Mouse (Mus musculus): Measurements from ENCODE around the gene Lsp1.
A peak's percentile ranks its signal among the peaks of the same experiment; 100 is the strongest.

The Lsp1 gene

DNA sequence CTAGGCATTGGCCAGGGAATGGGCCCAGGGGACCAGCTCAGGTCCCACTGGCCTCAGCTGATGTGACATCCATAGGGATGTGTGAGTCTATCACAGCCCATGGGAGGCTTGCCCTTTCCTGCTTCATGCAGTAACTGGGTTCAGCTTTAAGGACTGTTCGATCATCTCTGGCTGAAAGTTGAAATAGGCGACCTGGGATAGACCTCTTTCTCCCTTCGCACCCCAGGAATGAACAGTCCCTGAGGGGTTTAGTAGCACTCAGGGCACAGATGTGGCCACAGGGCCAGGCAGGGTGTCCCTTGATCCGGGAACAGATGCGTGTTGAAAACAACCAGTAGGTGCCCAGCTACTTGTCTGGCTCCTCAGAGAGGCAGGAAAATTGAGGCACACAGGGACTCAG lies 15.7 kb downstream of the Lsp1 start:
- DNase-seq (ENCODE audit: extremely low spot score): no peak

DNA sequence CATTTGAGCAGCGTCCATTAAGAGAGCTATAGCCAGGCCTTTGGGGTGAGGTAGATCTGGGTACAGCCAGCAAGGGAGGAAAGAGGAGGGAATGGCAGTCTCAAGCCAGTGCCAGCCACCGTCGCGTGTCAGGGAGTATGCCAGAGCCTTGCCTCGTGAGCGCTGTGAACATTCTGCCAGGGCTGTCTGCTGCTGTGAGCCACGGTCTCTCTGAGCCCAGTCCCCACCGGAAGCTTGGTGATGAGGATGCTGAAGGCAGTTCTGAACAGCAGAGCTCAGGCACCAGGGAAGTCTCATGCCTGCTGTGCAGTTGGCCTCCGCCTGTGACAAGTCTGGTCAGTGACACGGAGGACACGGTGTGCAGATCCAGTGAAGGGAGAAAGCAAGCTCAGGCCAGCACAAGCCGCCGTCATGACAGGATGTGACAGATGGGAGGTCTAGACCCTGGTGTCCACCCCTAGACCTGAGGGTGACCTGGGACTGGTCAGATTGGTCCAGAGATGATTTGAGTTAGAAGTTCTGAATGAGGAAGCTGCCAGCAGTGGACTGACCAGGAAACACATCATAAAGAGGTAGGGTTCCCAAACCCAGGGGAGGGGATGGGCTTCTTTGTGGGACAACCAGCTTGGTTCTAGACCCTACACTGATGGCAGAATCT lies 16.3 kb downstream of the Lsp1 start:
- no peak for DNase-seq (ENCODE audit: extremely low spot score)

DNA sequence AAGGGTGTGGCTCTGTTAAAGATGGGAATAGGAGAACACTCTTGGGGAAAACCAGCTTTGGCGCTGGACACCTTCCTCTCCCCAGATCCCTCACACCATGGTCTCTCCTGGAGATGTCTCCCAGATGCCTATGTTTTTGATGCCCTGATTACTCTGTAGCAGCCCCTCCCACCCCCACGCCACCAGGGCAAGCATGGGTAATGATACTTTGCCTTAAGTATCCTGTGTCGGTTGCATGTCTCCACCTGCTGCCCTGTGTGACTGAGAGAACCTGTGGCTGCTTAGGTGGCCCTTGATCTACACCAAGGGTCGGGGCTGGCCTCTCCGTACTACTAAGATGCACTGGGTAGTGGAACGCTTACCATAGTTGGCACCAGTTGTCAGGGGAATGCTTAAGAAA lies 17.4 kb downstream of the Lsp1 start:
- no peak for DNase-seq (ENCODE audit: extremely low spot score)

DNA sequence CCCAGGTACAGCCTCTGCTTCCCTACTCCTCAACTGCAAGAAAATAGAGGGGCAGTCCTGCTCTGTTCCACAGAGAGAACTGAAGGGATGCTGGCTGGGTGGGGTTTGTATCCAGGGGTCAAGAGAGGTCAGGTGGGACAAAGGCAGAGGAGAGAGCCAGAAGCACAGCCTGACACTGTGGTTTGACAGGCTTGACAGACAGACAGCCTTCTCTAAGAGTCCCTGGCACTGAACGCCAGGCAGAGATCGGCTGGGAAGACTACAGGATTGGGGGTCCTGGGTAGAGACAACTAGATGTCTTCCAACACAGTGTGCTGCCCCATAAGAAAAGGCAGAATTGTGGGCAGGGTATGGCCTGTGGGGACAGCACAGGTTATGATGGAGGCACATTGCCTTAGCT lies 18.0 kb downstream of the Lsp1 start:
- no peak for DNase-seq (ENCODE audit: extremely low spot score)

DNA sequence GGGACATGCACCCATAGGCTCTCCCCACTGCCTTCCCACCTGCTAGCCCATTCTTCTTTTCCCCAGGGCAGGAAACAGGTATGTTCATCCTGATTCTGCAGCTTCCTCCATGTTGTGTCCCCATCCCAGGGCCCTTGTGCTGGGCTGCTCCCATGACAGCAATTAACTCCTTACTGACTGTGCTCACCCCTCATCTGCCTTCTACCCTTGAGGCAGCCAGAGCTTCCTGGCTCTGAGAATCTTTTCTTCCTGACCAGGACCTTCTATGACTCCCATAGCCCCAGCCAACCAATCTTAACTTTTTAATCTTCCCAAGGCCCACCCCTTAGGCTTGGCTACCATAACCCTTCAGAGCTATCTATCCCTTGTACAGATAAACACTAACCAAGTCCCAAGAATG lies 18.7 kb downstream of the Lsp1 start:
- no peak for DNase-seq (ENCODE audit: extremely low spot score)

DNA sequence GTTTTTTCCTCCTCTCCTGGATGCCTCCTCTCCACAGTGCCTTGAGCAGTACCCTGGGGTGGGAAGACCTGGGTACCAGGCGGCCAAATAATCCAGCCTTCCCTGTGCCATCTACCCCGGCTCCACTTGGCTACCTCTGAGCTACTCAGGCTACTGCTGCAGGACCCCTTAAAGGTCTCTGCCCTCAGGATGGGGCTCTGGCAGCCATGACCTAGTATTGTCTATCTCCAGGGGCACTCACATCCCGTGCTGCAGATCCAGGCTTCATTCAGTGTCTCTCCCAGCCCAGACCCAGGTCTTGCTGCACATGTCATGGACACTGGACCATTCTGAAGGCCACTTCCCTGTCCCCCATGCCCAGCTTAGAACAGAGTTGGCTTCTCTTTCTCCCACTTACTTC lies 19.3 kb downstream of the Lsp1 start:
- DNase-seq (ENCODE audit: extremely low spot score): no peak

DNA sequence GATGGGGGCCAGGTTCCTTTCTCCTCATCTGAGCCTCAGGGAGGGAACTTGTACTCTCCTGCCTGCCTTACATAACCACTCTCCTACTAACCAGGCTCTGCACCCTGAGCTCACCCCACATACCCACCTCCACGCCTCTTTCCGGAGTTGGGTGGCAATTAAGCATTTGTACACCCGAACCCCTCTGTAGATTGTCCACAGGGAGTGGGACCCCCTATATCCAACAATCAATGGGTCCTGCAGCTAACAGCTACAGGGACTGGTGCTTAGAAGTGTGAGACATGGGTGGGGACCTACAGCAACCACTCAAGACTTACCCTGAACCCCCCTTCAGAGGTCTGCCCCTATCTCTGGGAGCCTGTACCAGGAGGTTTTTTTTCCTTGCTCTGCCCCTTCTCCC lies 20.1 kb downstream of the Lsp1 start:
- no peak for DNase-seq (ENCODE audit: extremely low spot score)

DNA sequence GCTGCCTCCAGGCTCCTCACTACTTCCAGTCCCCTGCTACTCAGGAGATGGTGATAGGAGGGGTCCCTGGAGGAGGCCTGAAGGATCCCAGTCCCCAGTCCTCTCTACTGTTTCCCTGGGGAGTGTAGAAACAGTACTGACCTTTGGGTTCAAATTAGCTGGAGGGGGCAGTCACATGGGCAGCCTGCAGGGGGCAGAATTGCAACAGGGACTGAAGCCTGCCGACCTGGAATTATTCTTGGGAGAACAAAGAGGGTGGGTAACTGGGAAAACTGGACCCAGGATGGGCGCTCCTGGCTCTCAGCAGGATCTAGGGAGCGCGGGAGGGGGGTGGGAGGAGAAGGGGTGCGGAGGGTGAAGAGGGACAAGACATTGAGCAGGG lies 20.6 kb downstream of the Lsp1 start:
- peak; percentile 87 for DNase-seq (ENCODE audit: extremely low spot score)

DNA sequence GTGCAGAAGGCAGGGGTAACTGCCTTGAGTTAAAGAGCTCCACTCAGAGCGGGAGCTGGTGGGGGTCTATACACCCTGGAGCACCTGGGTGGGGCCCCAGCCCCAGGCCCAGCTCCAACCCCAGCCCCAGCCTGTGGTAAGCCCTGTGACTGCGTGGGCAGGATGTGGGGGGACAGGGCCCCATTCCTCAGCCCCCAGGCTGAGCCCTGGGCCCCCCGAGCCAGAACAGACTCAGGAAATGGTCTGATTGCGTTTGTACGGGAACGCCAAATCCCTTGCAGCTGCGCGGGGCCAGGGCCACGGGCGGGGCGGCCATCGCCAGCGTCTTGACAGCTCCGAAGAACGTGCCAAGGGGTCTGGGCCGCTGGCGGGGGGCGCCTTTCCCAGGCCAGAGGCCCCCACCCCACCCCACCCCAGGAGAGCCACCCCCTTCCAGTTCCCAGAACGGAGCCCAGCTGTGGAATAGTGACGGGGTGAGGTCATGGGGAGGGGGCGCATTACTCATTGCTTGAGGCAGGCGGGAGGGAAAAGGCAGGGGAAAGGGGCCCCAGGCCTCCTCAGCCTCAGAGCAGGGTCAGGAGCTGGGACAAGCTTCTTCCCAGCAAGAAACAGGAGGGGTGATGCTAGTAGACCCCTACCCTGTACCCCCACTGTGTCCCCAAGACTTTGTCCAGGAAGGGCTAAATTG lies 21.1 kb downstream of the Lsp1 start:
- DNase-seq (ENCODE audit: extremely low spot score): peak; percentile 81

DNA sequence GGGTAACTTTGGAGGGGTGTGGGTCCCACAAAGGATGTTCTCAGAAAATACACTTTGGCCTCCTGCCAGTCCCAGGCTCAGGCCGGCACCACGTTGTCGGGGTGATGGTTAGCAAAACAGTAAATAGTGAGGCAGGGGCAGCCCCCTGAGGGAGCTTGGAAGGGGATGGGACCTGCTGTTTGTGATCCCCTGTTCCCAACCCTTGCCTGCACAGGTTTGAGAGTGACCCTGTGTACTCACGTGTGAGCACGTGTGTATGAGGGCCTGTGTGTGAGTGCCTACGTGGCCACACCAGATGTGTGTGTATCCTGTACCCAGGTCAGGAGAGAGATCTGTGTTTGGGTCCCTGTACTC lies 21.6 kb downstream of the Lsp1 start:
- no peak for DNase-seq (ENCODE audit: extremely low spot score)

DNA sequence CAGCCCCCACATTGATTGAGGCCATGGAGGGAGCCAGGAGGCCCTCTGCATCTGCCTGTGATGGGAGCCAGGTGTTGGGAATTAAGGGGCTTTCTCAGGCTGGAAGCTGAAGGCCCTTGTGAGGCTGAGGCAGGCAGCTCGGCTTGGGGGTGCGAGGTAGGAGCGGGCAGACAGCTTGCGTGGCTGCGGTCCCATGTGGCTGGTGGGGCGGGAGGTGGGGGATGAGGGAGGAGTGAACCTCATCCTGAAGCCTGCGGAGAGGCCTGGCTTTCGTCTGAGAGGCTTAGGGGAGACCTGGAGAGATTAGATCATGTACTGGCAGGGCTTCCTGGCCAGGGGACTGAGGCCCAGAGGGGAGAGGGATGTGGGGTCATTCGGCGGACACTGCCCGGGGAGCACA lies 22.5 kb downstream of the Lsp1 start:
- DNase-seq (ENCODE audit: extremely low spot score): peak; percentile 39

DNA sequence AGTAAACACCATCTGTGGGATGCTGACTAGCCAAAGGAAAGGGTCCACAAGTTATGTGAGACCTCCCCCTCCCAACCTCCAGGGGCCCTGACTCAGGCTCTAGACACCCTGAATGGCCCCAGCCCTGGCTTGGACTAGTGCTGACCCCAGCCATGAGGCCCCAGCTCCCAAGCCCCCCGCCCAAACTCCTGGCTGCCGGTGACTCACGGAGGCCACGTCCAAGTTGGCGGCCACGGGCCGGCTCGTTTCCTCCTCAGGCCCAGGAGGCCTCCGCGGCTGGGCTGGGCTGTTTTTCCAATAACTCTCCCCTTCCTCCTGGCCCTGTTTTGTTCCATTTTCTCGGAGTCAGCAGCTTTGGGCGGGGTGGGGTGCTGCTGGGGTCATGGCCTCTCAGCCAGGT lies 24.2 kb downstream of the Lsp1 start:
- DNase-seq (ENCODE audit: extremely low spot score): no peak

DNA sequence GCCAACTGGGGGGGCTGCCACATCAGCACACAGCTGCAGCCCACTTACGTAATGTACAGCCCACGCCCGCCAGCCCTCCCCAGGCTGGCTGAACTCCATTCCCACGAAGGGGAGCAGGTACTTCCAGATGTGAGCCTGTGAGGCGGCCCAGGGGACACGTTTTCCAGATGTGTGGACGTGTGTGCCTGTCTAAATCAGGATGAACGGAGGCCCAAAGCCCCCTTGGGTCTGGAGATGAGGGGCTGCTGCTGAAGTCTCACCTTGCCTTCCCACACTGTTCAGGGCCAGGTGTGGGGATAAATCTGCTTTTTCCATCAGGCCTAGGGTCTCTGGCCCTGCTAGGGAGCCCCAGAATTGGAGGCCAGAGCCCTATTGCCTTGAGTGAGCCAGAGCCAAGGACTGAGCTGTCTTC lies 26.1 kb downstream of the Lsp1 start:
- no peak for DNase-seq (ENCODE audit: extremely low spot score)

DNA sequence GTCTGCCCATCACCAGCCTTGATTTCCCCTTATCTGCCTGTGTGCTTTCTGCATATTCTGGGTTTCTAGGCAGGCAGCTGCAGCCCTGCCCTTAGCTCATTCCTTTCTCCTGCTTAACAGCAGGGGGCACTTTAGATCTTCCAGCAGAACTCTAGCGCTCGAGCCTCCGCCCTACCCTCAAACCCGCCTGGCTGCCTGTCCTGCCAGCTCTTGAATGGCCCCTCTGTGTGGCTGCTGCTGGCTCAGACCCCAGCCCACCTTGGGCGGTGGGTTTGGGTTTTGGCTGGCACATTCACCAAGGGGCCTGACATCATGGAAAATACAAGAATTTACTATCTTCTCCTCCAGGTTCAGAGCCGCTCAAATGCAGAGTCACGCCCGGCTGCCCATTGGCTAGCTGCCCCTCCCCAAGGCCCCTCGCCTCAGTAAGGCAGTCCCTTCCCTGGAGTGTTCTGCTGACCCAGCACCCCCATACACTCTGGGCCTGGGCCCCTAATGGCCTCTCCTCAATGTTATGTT lies 26.8 kb downstream of the Lsp1 start:
- DNase-seq (ENCODE audit: extremely low spot score): peak; percentile 83

DNA sequence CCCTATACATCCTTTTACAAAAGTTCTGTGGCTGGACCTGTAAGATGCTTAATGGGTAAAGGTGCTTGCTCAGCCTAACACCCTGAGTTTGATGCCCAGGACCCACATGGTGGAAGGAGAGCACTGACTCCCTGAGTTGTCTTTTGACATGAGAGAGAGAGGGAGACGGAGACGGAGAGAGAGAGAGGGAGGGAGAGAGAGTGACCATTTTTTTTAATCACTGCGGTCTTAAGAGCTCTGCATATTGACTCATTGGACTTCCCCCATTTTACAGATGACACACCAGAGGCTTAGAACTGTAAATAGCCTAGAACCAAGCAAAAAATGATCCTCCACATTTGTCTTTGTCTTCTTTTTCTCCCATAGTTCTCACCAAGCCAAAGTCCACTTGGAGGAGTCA lies 27.4 kb downstream of the Lsp1 start:
- no peak for DNase-seq (ENCODE audit: extremely low spot score)

DNA sequence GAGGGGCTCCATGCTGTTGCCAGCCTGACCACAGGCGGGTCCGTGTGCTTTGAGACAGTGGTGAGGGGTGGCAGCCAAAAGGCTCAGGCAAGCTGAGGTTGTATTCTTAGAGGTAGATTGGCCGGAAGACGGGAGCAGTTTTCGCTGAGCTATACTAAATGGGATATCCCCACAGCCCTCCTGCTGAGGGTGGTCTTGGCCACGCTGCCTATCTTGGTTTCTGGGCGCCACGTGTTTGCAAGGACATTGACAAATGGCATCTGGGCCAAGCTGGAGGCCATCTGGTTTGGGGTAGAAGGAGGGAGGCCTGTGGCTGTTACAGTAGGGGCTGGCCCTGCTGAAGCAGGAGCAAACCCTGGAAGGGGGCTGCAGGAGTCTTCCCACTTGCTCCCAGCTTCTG lies 32.9 kb downstream of the Lsp1 start:
- DNase-seq (ENCODE audit: extremely low spot score): peak; percentile 34

DNA sequence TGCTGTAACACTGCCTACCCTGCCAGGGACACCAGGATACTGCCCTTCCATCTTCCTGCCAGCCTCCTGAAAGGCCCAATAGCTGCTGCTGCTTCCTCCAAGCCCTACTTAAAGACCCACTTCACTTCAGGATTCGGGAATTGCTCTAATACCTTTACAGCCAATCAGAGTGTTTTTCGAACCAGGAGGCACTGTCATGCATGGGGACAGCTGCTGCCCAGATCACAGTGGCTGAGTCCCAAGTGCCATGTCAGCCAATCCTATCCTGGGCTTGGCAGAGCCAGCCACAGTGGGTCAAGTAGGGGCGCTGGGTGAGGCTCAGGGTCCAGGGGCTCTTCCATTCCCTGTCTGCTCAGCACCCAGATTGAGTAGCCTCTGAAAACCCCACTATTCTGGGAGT lies 35.5 kb downstream of the Lsp1 start:
- no peak for DNase-seq (ENCODE audit: extremely low spot score)

DNA sequence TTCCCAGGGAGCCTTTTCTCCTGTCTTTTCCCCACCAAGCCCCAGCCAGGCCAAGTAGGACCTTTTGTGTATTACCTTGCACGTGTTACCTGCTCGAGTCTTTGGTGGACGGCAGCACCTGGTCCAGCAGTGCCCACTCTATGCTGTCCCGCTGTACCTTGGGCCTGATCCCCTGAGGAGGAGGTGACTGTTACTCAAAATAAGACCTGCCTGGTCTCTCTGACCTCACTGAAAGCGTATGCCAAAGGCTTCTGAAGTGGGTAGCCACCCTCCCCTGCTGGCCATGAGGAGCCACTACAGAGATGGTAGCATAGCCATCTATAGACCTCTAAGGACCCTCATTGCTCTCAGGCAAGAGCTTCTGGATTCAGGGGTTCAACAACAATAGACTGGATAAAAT lies 36.2 kb downstream of the Lsp1 start:
- no peak for DNase-seq (ENCODE audit: extremely low spot score)

DNA sequence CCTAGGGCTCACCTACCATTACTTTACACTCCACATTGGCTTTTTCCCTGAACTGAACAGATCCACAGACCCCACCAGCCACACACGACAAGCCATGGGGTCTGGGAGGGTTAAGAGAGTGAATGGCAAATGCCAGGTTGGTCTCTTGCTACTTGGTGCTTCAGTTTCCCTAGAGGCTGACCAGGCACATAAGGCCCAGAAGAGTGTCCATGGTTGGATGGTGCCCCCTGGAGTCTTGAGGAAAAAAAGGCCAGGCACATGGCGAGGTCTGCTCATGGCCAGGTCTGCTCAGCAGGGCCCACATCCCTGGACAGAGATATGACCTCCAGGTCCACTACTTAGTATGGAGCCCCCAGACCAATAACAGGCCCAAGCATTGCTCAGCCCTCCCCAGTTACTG lies 37.2 kb downstream of the Lsp1 start:
- no peak for DNase-seq (ENCODE audit: extremely low spot score)

DNA sequence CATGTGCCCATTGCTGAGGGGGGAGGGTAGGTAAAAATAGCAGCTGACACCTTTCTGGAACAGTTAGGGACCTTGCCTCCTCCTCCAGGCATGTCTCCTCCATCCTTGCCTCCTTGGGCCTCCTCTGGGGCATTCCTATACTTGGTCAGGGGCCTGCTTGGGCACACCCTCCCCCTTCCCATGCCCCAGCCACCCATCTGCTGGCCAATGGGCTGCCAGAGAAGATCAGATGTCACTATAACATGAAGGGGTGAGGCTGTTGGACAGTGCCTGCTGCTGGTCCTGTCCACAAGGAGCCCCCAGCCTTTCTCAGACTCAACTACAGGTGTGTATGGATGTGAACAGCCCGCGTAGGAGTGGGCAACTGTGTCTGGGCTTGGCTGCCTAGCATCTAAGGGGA lies 38.0 kb downstream of the Lsp1 start, which contains the start of gene Tnnt3:
Gene Tnnt3 (plus strand): TSS at position 262 of the 400 bp plus-strand sequence.
- DNase-seq (ENCODE audit: extremely low spot score): no peak

DNA sequence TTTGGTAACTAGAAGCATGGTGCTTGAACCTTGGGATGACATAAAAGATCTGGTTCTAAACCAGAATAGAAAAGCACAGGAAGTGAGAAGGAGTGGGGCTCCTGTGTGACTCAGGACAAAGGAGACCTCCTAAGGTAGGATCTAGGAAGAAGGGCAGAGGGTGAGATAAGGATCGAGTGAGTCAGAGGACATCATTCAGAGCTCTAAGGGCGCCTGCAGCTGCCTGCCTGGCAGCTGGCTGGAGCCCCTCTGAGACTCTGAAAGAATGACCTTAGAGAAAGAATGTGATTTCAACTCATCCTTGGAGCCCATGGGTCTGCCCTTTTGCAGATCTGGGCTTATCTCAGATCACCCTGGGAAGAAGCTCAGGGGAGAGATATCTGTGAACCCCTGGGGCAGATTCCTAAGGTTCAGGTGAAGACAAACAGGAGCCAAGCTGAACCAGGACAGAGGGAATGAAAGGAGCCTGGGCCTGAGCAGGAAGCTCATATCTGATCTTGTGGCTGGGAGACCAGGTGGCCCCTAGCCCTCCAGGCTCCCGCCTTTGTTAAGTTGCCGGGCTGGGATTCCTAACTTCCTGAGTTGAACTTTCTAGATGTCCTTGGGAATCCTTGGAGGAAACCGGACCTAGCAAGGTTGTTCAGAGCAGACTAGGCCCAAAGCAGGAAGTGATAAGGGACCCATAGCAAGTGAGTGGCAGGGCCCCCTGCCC lies 38.6 kb downstream of the Lsp1 start:
- no peak for DNase-seq (ENCODE audit: extremely low spot score)

DNA sequence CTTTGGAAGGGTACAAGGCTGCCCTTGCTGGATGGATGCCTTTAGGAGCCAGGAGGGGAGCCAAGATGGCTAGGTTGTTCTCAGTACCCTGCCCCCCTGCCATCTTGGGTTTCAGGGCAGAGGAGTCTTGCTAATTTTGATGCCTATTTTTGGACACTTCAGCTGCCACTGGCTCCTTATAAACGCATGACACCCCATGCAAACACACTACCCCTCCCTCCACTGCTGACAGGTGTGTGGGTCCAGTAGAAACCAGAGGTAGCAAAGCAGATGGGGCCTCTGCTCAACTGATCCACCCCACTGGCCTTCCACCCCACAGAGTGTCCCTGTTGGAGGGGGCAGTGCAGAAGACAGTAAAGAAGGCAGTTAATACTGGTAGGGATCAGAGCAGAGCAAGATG lies 39.4 kb downstream of the Lsp1 start:
- no peak for DNase-seq (ENCODE audit: extremely low spot score)

DNA sequence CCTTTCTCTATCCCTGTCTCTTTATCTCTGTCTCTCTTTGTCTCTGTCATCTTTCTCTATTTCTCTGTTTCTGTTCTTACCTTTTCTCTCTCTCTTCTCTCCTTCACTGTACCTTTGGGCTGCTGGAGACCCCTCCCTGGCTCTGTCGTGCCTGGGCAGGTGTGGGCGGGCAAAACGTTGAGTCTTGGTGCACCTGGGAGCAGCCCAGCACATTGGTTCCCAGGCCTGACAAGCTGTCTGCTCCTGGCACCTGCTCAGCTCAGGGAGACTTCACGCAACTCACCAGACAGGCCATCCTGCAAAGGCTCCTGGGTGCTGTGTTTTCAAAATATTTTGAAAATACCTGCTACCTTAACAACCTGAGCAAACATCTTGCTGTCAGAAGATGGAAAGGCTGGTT lies 42.6 kb downstream of the Lsp1 start:
- DNase-seq (ENCODE audit: extremely low spot score): no peak
